Mouse (Mus musculus) forebrain, postnatal 0 days (tissue): ENCODE measurements around the gene Igfbp6. TPM values are rescaled to one million over a fixed set of nuclear protein-coding genes. Genes with fewer than 3 reads are reported as not detected.

Experiments used
- ATAC-seq: fragments of 200-750 bp; cut with Nextera tagmentation; 2 replicates; pipeline ENCODE4 v1.8.0; 2017; ENCODE audit warnings: mild to moderate bottlenecking, moderate library complexity
- DNase-seq: peaks from one replicate; pipeline ENCODE4 v3.0.0-alpha.2; 2015
- H3K27ac ChIP-seq: fragments of 300-500 bp; sonication (generic); 2 replicates; pipeline ENCODE4 v1.5.1; 2014; ENCODE audit warnings: low read depth, mild to moderate bottlenecking, antibody characterized with exemption, low read length, moderate library complexity, mixed read lengths
- H3K27me3 ChIP-seq: fragments of 300-500 bp; sonication (generic); 2 replicates; pipeline ENCODE4 v1.6.1; 2014; ENCODE audit warnings: mild to moderate bottlenecking, low read length, mixed read lengths; ENCODE audit not compliant: insufficient read depth
- H3K36me3 ChIP-seq: fragments of 300-500 bp; sonication (generic); 2 replicates; pipeline ENCODE4 v1.6.1; 2014; ENCODE audit warnings: mild to moderate bottlenecking, moderate library complexity; ENCODE audit not compliant: insufficient read depth
- H3K4me1 ChIP-seq: fragments of 300-500 bp; sonication (generic); 2 replicates; pipeline ENCODE4 v1.6.1; 2014; ENCODE audit warnings: antibody characterized with exemption; ENCODE audit not compliant: insufficient read depth
- H3K4me2 ChIP-seq: fragments of 300-500 bp; sonication (generic); 2 replicates; pipeline ENCODE4 v1.6.1; 2014; ENCODE audit warnings: low read depth, mild to moderate bottlenecking, moderate library complexity
- H3K4me3 ChIP-seq: fragments of 300-500 bp; sonication (generic); 2 replicates; pipeline ENCODE4 v1.5.1; 2014; ENCODE audit warnings: low read depth, low read length, mixed read lengths
- H3K9ac ChIP-seq: fragments of 300-500 bp; sonication (generic); 2 replicates; pipeline ENCODE4 v1.6.1; 2014; ENCODE audit warnings: mild to moderate bottlenecking
- H3K9me3 ChIP-seq: fragments of 300-500 bp; sonication (generic); 2 replicates; pipeline ENCODE4 v1.6.1; 2016; ENCODE audit warnings: low read length
- CTCF ChIP-seq: sonication (generic); IDR thresholded peaks from 2 replicates; pipeline ENCODE4 v1.5.1; 2016; ENCODE audit warnings: antibody characterized with exemption, control low read depth, low read depth
- whole genome bisulfite sequencing: fragments of 180-500 bp; shearing (Covaris S2); extraction: QIAGEN DNeasy Blood & Tissue Kit; methylation state at CpG from one replicate; pipeline ENCODE4 v1.1.7; 2014; 5-methylcytosine and 5-hydroxymethylcytosine counted together
- polyA plus RNA-seq: library from polyadenylated mRNA; unstranded; fragments of >200 nt; fragmentation: Nextera tagmentation; extraction: Ambion mirVana; gene quantifications from 2 replicates; pipeline ENCODE4 v1.2.1, GENCODE M21; 2015
- total RNA-seq: library from RNA; depleted of rRNA; stranded (reverse); fragments of >200 nt; gene quantifications from 2 replicates; pipeline ENCODE4 v1.2.3, GENCODE M21; 2014

Gene Igfbp6
- total and polyA plus RNA-seq, 2 experiments from 2014 or later = 8.1 to 11.4 TPM

DNA sequence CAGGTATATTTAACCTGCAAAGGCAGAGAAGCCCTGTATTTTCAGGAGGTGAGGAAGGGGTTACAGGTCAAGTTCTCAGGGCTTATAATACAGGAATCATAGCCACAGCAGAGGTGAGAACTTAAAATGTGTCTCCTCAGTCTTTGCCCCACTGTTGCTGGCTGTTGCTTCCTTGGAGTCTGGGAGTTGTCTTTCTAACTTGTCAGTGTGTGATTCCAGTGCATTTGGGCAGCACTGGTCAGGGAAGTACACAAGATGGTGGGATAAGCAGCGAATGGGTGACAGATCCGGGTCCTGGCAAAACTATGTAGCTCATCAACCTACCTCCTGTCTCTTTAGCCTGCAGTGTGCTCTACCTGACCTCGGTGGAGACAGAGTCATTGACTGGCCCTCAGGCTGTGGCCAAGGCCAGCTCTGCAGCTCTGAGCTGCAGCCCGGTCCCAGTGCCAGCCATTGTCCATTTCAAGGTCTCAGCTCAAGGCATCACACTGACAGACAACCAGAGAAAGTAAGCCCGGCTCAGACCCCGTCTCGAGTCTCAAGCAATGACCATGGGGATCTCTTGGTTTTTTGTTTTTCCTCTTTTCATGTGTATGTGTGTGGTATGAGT lies 29.4 kb upstream of the Igfbp6 start:
- no peak for ATAC-seq
- Histone ChIP-seq H3K9ac (no peak overlapping the region), H3K4me1 (no peaks in the 10 kb centered on the region), H3K36me3 (peaks cover 43% of the 10 kb centered on the region), H3K27ac (no peak overlapping the region), H3K9me3 (no peaks in the 10 kb centered on the region), H3K4me2 (no peak overlapping the region), H3K4me3 (no peak overlapping the region), H3K27me3 (no peaks in the 10 kb centered on the region)
- TF ChIP-seq CTCF = no peak
- WGBS = 84% methylated on average over 7 of the region's 7 CpGs
- DNase-seq = no peak

DNA sequence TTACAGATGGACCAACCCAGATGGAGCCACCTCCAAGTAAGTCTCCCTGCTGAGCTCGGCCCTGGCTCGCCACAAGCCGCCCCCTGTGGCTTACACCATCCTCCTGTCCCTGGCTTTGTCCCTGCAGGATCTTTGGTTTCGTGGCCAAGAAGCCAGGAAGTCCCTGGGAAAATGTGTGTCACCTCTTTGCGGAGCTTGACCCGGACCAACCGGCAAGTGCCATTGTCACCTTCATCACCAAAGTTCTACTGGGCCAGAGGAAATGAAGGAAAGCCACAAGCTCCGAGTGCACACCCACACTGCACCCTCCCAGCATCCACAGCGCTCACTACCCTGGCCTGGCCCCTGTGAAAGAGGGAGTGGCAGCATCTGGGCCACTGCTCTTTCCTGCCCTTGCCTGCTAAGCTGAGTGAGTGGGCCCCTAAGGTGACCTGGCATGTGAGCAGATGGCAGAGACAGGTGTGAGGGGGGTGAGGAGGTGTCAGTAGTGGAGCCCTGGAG lies 28.4 kb upstream of the Igfbp6 start:
- DNase-seq (no peak), ATAC-seq (no peak)
- H3K4me1 ChIP-seq = no peaks in the 10 kb centered on the region
- TF ChIP-seq CTCF = no peak
- no peak overlapping the region for H3K4me3 ChIP-seq
- no peak overlapping the region for H3K9ac ChIP-seq
- peaks cover 51% of the 10 kb centered on the region for H3K36me3 ChIP-seq
- no peak overlapping the region for H3K4me2 ChIP-seq
- no peaks in the 10 kb centered on the region for H3K27me3 ChIP-seq
- 67% methylated on average over 9 of the region's 9 CpGs for WGBS
- H3K27ac ChIP-seq = no peak overlapping the region
- H3K9me3 ChIP-seq = no peaks in the 10 kb centered on the region

DNA sequence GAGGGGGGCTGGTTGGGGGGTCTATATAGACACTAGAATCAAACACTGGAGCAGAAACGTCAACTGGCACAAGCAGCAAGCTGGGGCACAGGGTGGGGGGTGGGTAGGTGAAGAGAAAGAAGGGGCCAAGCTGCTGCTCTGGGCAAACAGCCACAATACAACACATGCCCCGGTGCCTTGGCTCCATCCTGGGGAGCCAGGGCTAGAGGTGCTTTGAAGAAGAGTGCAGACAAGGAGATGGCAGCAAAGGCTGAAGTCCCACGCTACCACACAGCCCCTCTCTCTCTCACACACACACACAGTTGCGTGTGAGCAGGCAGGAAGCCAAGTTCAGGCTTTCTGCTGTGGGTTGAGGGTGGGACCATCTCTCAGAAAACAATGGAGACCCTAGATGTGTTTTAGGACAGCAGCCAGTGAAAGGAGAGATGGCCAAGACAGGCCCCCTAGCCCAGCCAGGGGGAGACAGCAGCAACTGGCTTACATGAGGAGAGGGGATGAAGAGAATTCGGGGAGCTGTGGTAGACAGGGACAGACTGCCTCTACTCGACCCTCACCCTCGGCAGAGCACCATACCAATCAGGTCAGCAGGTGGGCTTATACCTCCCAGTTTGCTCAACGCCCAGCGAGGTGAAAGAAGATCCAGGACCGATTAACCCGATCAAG lies 27.3 kb upstream of the Igfbp6 start:
- no peaks in the 10 kb centered on the region for H3K27me3 ChIP-seq
- peak overlapping the region; percentile 59 for H3K27ac ChIP-seq
- TF ChIP-seq CTCF = no peak
- H3K4me2 ChIP-seq = no peak overlapping the region
- peaks cover 62% of the 10 kb centered on the region for H3K36me3 ChIP-seq
- H3K9ac ChIP-seq = no peak overlapping the region
- ATAC-seq (peak; percentile 51), DNase-seq (peak; percentile 54)
- no peaks in the 10 kb centered on the region for H3K4me1 ChIP-seq
- H3K9me3 ChIP-seq = no peaks in the 10 kb centered on the region
- H3K4me3 ChIP-seq = no peak overlapping the region
- 47% methylated on average over 11 of the region's 11 CpGs for WGBS

DNA sequence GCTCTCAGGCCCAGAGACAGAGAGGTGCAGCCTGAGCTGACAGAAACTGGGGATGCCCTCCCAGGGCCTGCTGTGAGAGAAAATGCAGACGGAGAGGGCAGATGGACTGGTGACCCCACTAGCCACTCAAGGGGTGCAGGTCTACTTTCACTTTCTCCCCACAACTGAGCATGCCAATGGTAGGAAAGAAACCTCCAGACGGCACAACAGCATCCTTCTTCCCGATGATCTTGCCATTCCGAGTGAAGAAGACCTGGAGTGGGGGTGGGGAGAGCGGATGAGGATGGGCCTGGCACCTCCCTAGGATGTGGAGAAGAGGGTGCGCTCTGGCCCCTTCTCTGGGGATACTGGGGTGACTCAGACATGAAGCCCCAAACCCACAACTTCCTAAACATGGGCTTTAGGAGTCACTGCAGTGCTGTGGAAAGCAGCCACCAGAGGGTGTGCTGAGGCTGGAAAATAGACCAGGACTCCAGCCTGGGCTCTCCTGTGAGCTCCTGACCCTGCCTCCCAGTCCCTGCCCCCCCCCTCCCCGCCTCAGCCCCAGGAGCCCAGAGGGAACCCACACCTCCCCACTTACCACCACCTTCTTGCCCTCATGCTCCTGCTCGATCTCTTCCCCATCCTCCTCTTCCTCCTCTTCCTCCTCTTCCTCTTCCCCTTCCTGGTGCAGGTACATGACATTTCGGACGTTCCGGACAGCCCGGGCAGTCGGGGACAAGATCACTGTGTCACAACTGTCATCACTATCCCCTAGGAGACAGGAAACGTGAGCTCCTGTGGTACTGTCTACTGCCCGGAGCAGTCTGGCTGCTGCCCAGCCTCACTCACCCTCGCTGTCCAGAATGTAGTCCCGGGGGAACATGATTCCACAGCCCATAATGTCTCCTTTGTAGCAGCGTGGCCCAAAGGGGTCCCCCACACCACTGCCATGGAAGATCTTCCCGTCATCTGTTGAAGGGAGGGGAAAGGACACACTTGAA lies 26.4 kb upstream of the Igfbp6 start:
- Histone ChIP-seq H3K4me3 (no peak overlapping the region), H3K36me3 (peaks cover 68% of the 10 kb centered on the region), H3K9me3 (no peaks in the 10 kb centered on the region), H3K4me1 (no peaks in the 10 kb centered on the region), H3K27ac (peak overlapping the region; percentile 59), H3K4me2 (no peak overlapping the region), H3K9ac (no peak overlapping the region), H3K27me3 (no peaks in the 10 kb centered on the region)
- WGBS = 74% methylated on average over 19 of the region's 19 CpGs
- peak; percentile 27; the same call in 1 of the 2 replicates for ATAC-seq
- DNase-seq = no peak
- TF ChIP-seq CTCF = peak; percentile 65

DNA sequence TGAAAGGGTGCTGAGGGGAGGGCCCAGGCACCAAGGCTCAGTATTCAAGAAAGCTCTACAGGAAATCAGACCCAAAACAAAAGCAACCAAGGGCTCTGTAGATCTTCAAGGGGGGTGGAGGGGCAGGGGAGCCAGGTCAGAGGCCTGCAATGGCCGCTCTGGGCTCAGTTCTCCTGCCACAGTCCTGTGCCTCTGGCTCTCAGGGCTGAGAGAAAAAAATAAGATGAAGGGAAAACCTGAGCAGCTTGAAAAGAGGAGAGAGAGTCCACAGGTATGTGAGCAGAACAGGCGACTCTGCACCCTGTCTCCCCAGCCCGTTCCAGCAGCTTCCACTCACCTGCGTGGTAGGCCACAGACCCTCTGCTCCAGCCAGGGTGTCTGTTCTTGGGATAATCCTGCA lies 25.6 kb upstream of the Igfbp6 start:
- no peaks in the 10 kb centered on the region for H3K4me1 ChIP-seq
- ATAC-seq (no peak), DNase-seq (no peak)
- H3K27ac ChIP-seq = no peak overlapping the region
- peaks cover 73% of the 10 kb centered on the region for H3K36me3 ChIP-seq
- no peaks in the 10 kb centered on the region for H3K9me3 ChIP-seq
- H3K9ac ChIP-seq = no peak overlapping the region
- no peak for TF ChIP-seq CTCF
- H3K27me3 ChIP-seq = no peaks in the 10 kb centered on the region
- H3K4me3 ChIP-seq = no peak overlapping the region
- no peak overlapping the region for H3K4me2 ChIP-seq
- 80% methylated on average over 4 of the region's 4 CpGs for WGBS

- Histone ChIP-seq H3K9ac (no peak overlapping the region), H3K4me3 (no peak overlapping the region), H3K9me3 (no peaks in the 10 kb centered on the region), H3K27me3 (no peaks in the 10 kb centered on the region), H3K27ac (no peak overlapping the region), H3K36me3 (peaks cover 74% of the 10 kb centered on the region), H3K4me1 (no peaks in the 10 kb centered on the region), H3K4me2 (no peak overlapping the region)
- DNase-seq (no peak), ATAC-seq (peak; percentile 44; the same call in 1 of the 2 replicates)
- no peak for TF ChIP-seq CTCF
- WGBS = 76% methylated on average over 8 of the region's 8 CpGs
Measured at GRCm38 (mm10) chr15:102119121-102119830, 24.9 kb upstream of the Igfbp6 start.
